Mouse (Mus musculus): ENCODE measurements at regions not wholly inside any gene's neighbourhood (a gene's known extent, or its start where the extent isn't known, plus 50 kb on each side); places are given as distances from the start of the nearest gene placed in this dataset.

DNA sequence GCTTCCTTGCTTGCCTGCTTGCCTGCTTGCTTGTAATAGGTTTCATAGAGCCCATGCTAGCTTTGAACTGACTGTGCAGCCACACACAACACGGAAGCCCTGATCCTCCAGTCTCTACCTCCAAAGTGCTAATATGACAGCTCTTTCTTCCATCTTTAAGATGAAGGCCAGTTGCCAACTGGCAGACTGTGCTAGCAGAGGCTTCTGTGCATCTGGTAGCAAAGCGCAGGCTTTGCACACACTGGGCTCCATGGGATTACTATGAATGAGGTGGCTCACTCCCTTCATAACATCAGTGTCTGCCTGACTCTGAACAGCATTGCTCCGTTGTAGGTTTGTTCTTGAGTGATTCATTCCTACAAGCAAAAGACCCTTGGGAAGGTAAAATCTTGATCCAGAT is 107.9 kb upstream of the Tmc3 start:
- TF ChIP-seq CTCF (IDR thresholded peaks at IDR 0.05) = no peak
- TF ChIP-seq EP300 (IDR thresholded peaks at IDR 0.05) = no peak
